Mouse (Mus musculus) neural tube, embryonic 15.5 days (tissue): ENCODE results near the gene Exoc6. TPM values are rescaled to one million over a fixed set of nuclear protein-coding genes. Genes with fewer than 3 reads are reported as not detected.

ENCODE experiments used
- ATAC-seq: fragments of 200-750 bp; cut with Nextera tagmentation; 2 replicates; pipeline ENCODE4 v1.8.0; 2017; ENCODE audit warnings: mild to moderate bottlenecking, moderate TSS enrichment, moderate library complexity; ENCODE audit not compliant: low FRiP score
- H3K27ac ChIP-seq: fragments of 300-500 bp; sonication (generic); replicated peaks from 2 replicates; pipeline ENCODE4 v1.5.1; 2015; ENCODE audit warnings: mild to moderate bottlenecking, inconsistent platforms
- H3K27me3 ChIP-seq: fragments of 300-500 bp; sonication (generic); replicated peaks from 2 replicates; pipeline ENCODE4 v1.6.1; 2015; ENCODE audit warnings: inconsistent platforms
- H3K36me3 ChIP-seq: fragments of 300-500 bp; sonication (generic); 2 replicates; pipeline ENCODE4 v1.6.1; 2015; ENCODE audit warnings: inconsistent platforms
- H3K4me1 ChIP-seq: fragments of 300-500 bp; sonication (generic); 2 replicates; pipeline ENCODE4 v1.6.1; 2015; ENCODE audit warnings: inconsistent platforms
- H3K4me2 ChIP-seq: fragments of 300-500 bp; sonication (generic); 2 replicates; pipeline ENCODE4 v1.6.1; 2015; ENCODE audit warnings: inconsistent platforms, mild to moderate bottlenecking, moderate library complexity
- H3K4me3 ChIP-seq: fragments of 300-500 bp; sonication (generic); replicated peaks from 2 replicates; pipeline ENCODE4 v1.5.1; 2015; ENCODE audit warnings: mild to moderate bottlenecking, inconsistent platforms
- H3K9ac ChIP-seq: fragments of 300-500 bp; sonication (generic); replicated peaks from 2 replicates; pipeline ENCODE4 v1.6.1; 2015; ENCODE audit warnings: mild to moderate bottlenecking, inconsistent platforms
- H3K9me3 ChIP-seq: fragments of 300-500 bp; sonication (generic); replicated peaks from 2 replicates; pipeline ENCODE4 v1.6.1; 2016; ENCODE audit warnings: inconsistent platforms
- WGBS: fragments of 180-500 bp; shearing (Covaris S2); methylation state at CpG from one replicate; pipeline ENCODE4 v1.1.7; 2015; ENCODE audit warnings: mixed read lengths; 5-methylcytosine and 5-hydroxymethylcytosine counted together
- polyA plus RNA-seq: library from polyadenylated mRNA; unstranded; fragments of >200 nt; fragmentation: Nextera tagmentation; extraction: Ambion mirVana; gene quantifications from 2 replicates; pipeline ENCODE4 v1.2.1, GENCODE M21; 2015

Gene Exoc6
- polyA plus RNA-seq, 1 experiment from 2014 or later = 19.7 TPM

GRCm38 (mm10) chr19:37559286-37560079 lies 9.3 kb downstream of the Exoc6 start:
- Histone ChIP-seq H3K36me3 (no peaks in the 10 kb centered on the region), H3K9ac (peak overlapping the region; percentile 0; the same call in 1 of the 2 replicates), H3K27ac (no peak overlapping the region), H3K4me1 (peaks cover 18% of the 10 kb centered on the region), H3K4me2 (peak overlapping the region; percentile 23; the same call in 1 of the 2 replicates), H3K9me3 (no peaks in the 10 kb centered on the region), H3K4me3 (no peak overlapping the region), H3K27me3 (no peaks in the 10 kb centered on the region)
- peak; percentile 46; the same call in 1 of the 2 replicates for ATAC-seq
- 44% methylated on average over 9 of the region's 9 CpGs for WGBS

GRCm38 (mm10) chr19:37560080-37560427 lies 9.8 kb downstream of the Exoc6 start:
- Histone ChIP-seq H3K9me3 (no peaks in the 10 kb centered on the region), H3K4me2 (peak overlapping the region; percentile 23; the same call in 1 of the 2 replicates), H3K9ac (peak overlapping the region; percentile 0; the same call in 1 of the 2 replicates), H3K27ac (no peak overlapping the region), H3K4me1 (peaks cover 18% of the 10 kb centered on the region), H3K27me3 (no peaks in the 10 kb centered on the region), H3K36me3 (no peaks in the 10 kb centered on the region), H3K4me3 (no peak overlapping the region)
- whole genome bisulfite sequencing = 25% methylated on average over 6 of the region's 6 CpGs
- ATAC-seq = no peak

- H3K27ac ChIP-seq = no peak overlapping the region
- WGBS = 75% methylated on average over 10 of the region's 10 CpGs
- no peaks in the 10 kb centered on the region for H3K9me3 ChIP-seq
- H3K4me2 ChIP-seq = no peak overlapping the region
- peaks cover 23% of the 10 kb centered on the region for H3K4me1 ChIP-seq
- H3K9ac ChIP-seq = 0 out of 2 replicates have a peak overlapping the region, but pooled peaks have one; percentile 1
- H3K4me3 ChIP-seq = no peak overlapping the region
- no peak for ATAC-seq
- H3K27me3 ChIP-seq = no peaks in the 10 kb centered on the region
- H3K36me3 ChIP-seq = no peaks in the 10 kb centered on the region
Measured at GRCm38 (mm10) chr19:37561106-37561892, 11.1 kb downstream of the Exoc6 start.

- ATAC-seq = no peak
- Histone ChIP-seq H3K36me3 (no peaks in the 10 kb centered on the region), H3K9me3 (no peaks in the 10 kb centered on the region), H3K9ac (no peak overlapping the region), H3K27ac (no peak overlapping the region), H3K27me3 (no peaks in the 10 kb centered on the region), H3K4me2 (no peak overlapping the region), H3K4me1 (peaks cover 23% of the 10 kb centered on the region), H3K4me3 (no peak overlapping the region)
- 28% methylated on average over 4 of the region's 4 CpGs for WGBS
Measured at GRCm38 (mm10) chr19:37563763-37564162, 13.5 kb downstream of the Exoc6 start.

GRCm38 (mm10) chr19:37565806-37566205 lies 15.6 kb downstream of the Exoc6 start:
- ATAC-seq = no peak; the same call in 1 of the 2 replicates
- Histone ChIP-seq H3K9ac (no peak overlapping the region), H3K4me1 (peaks cover 9% of the 10 kb centered on the region), H3K4me2 (no peak overlapping the region), H3K4me3 (no peak overlapping the region), H3K9me3 (no peaks in the 10 kb centered on the region), H3K36me3 (no peaks in the 10 kb centered on the region), H3K27ac (no peak overlapping the region), H3K27me3 (no peaks in the 10 kb centered on the region)
- 45% methylated on average over 7 of the region's 7 CpGs for WGBS

- Histone ChIP-seq H3K4me2 (no peak overlapping the region), H3K4me3 (no peak overlapping the region), H3K36me3 (0 out of 2 replicates have a peak, but pooled peaks cover 2% of the 10 kb centered on the region), H3K9ac (no peak overlapping the region), H3K4me1 (peaks cover 5% of the 10 kb centered on the region), H3K27me3 (no peaks in the 10 kb centered on the region), H3K27ac (no peak overlapping the region), H3K9me3 (no peaks in the 10 kb centered on the region)
- ATAC-seq = no peak
- WGBS = 76% methylated on average over 12 of the region's 12 CpGs
Measured at GRCm38 (mm10) chr19:37569186-37569754, 19.1 kb downstream of the Exoc6 start.

GRCm38 (mm10) chr19:37570966-37571718 lies 20.9 kb downstream of the Exoc6 start:
- Histone ChIP-seq H3K4me3 (no peak overlapping the region), H3K27me3 (no peaks in the 10 kb centered on the region), H3K4me2 (no peak overlapping the region), H3K36me3 (0 out of 2 replicates have a peak, but pooled peaks cover 2% of the 10 kb centered on the region), H3K9me3 (no peaks in the 10 kb centered on the region), H3K27ac (no peak overlapping the region), H3K9ac (no peak overlapping the region), H3K4me1 (peaks cover 2% of the 10 kb centered on the region)
- 57% methylated on average over 10 of the region's 10 CpGs for WGBS
- ATAC-seq = no peak

GRCm38 (mm10) chr19:37574802-37575201 lies 24.6 kb downstream of the Exoc6 start:
- H3K9me3 ChIP-seq = no peaks in the 10 kb centered on the region

GRCm38 (mm10) chr19:37579607-37580006 lies 29.4 kb downstream of the Exoc6 start:
- Histone ChIP-seq H3K9ac (no peak overlapping the region), H3K4me2 (no peak overlapping the region), H3K36me3 (peaks cover 7% of the 10 kb centered on the region), H3K4me1 (no peaks in the 10 kb centered on the region), H3K27ac (no peak overlapping the region), H3K4me3 (no peak overlapping the region), H3K27me3 (no peaks in the 10 kb centered on the region), H3K9me3 (no peaks in the 10 kb centered on the region)
- 67% methylated on average over 4 of the region's 4 CpGs for WGBS
- no peak for ATAC-seq

More at GRCm38 (mm10) chr19:37574802-37575201, 24.6 kb downstream of the Exoc6 start:
- no peak for ATAC-seq
- 69% methylated on average over 5 of the region's 5 CpGs for WGBS
- H3K4me3 ChIP-seq = no peak overlapping the region
- H3K9ac ChIP-seq = no peak overlapping the region
- no peak overlapping the region for H3K27ac ChIP-seq
- no peaks in the 10 kb centered on the region for H3K4me1 ChIP-seq
- H3K27me3 ChIP-seq = no peaks in the 10 kb centered on the region
- H3K4me2 ChIP-seq = no peak overlapping the region
- peaks cover 9% of the 10 kb centered on the region for H3K36me3 ChIP-seq

- no peaks in the 10 kb centered on the region for H3K27me3 ChIP-seq
- no peak for ATAC-seq
- H3K4me2 ChIP-seq = no peak overlapping the region
- H3K9ac ChIP-seq = no peak overlapping the region
- H3K36me3 ChIP-seq = peaks cover 7% of the 10 kb centered on the region
- 84% methylated on average over 6 of the region's 6 CpGs for WGBS
- H3K4me3 ChIP-seq = no peak overlapping the region
- H3K4me1 ChIP-seq = no peaks in the 10 kb centered on the region
- H3K27ac ChIP-seq = no peak overlapping the region
- no peaks in the 10 kb centered on the region for H3K9me3 ChIP-seq
Measured at GRCm38 (mm10) chr19:37580438-37580837, 30.2 kb downstream of the Exoc6 start.

- H3K9ac ChIP-seq = no peak overlapping the region
- no peak overlapping the region for H3K4me3 ChIP-seq
- H3K9me3 ChIP-seq = no peaks in the 10 kb centered on the region
- no peak overlapping the region for H3K4me2 ChIP-seq
- no peaks in the 10 kb centered on the region for H3K27me3 ChIP-seq
- H3K36me3 ChIP-seq = no peaks in the 10 kb centered on the region
- WGBS = 56% methylated on average over 14 of the region's 14 CpGs
- no peak overlapping the region for H3K27ac ChIP-seq
- no peaks in the 10 kb centered on the region for H3K4me1 ChIP-seq
- ATAC-seq = no peak
Measured at GRCm38 (mm10) chr19:37585210-37585609, 35.0 kb downstream of the Exoc6 start.
